Mouse (Mus musculus) neural tube, embryonic 12.5 days (tissue): ENCODE data around the gene Rph3al. TPM values are rescaled to one million over a fixed set of nuclear protein-coding genes. Genes with fewer than 3 reads are reported as not detected.

Experiments used
- ATAC-seq: fragments of 200-750 bp; cut with Nextera tagmentation; 2 replicates; pipeline ENCODE4 v1.8.0; 2017; ENCODE audit warnings: low read depth, mild to moderate bottlenecking, moderate TSS enrichment, moderate library complexity; ENCODE audit not compliant: low FRiP score
- H3K27ac ChIP-seq: fragments of 300-500 bp; sonication (generic); 2 replicates; pipeline ENCODE4 v1.5.1; 2016
- H3K27me3 ChIP-seq: fragments of 300-500 bp; sonication (generic); replicated peaks from 2 replicates; pipeline ENCODE4 v1.6.1; 2016; ENCODE audit warnings: mild to moderate bottlenecking
- H3K36me3 ChIP-seq: fragments of 300-500 bp; sonication (generic); 2 replicates; pipeline ENCODE4 v1.6.1; 2016; ENCODE audit warnings: mild to moderate bottlenecking
- H3K4me1 ChIP-seq: fragments of 300-500 bp; sonication (generic); 2 replicates; pipeline ENCODE4 v1.6.1; 2016
- H3K4me2 ChIP-seq: fragments of 300-500 bp; sonication (generic); replicated peaks from 2 replicates; pipeline ENCODE4 v1.6.1; 2016; ENCODE audit warnings: mild to moderate bottlenecking
- H3K4me3 ChIP-seq: fragments of 300-500 bp; sonication (generic); 2 replicates; pipeline ENCODE4 v1.5.1; 2016
- H3K9ac ChIP-seq: fragments of 300-500 bp; sonication (generic); 2 replicates; pipeline ENCODE4 v1.6.1; 2016; ENCODE audit warnings: mild to moderate bottlenecking
- H3K9me3 ChIP-seq: fragments of 300-500 bp; sonication (generic); 2 replicates; pipeline ENCODE4 v1.6.1; 2016; ENCODE audit warnings: mild to moderate bottlenecking
- WGBS: fragments of 180-500 bp; shearing (Covaris S2); methylation state at CpG from one replicate; pipeline ENCODE4 v1.1.7; 2016; 5-methylcytosine and 5-hydroxymethylcytosine counted together
- polyA plus RNA-seq: library from polyadenylated mRNA; unstranded; fragments of >200 nt; fragmentation: Nextera tagmentation; extraction: Ambion mirVana; gene quantifications from 2 replicates; pipeline ENCODE4 v1.2.1, GENCODE M21; 2016

Rph3al gene
- polyA plus RNA-seq, 1 experiment from 2014 or later, result 1.1 TPM

GRCm38 (mm10) chr11:75947223-75947622 is 9.0 kb upstream of the Rph3al start:
- Histone ChIP-seq H3K27ac (no peak overlapping the region), H3K4me1 (peaks cover 19% of the 10 kb centered on the region), H3K27me3 (no peaks in the 10 kb centered on the region), H3K4me3 (no peak overlapping the region), H3K36me3 (no peaks in the 10 kb centered on the region), H3K9ac (no peak overlapping the region), H3K4me2 (no peak overlapping the region), H3K9me3 (no peaks in the 10 kb centered on the region)
- ATAC-seq, result no peak
- WGBS, result 34% methylated on average over 5 of the region's 5 CpGs

DNA sequence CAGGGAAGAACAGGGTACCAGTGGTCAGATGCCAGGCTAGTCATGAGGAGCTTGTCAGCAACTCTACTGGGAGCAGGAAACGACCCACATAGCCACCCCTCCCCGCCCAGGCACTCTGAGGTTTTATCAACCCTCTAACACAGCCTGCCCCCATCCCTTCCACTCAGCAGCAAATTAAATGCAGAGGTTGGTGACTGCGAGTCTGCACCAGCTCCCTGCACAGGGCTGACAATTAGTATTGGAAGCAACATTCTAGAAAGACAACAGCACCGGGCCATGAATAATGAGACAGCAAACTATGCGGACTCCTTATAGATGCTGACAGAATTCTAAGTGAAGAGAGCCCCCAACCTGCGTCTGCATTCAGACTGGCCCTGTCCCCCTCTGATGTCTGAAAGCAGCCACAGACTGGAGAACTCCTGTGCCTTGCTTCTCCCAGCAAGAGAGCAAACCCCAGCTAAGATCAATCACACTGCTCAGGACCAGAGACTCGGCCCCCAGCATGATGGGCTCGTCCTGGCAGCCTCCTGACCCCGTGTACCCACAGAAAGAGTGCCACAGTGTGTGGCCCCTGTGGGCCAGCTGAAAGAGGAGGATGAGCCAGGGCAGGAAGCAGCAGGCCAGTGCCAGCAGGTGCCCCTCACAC is 7.7 kb upstream of the Rph3al start:
- H3K27me3 ChIP-seq, result no peaks in the 10 kb centered on the region
- H3K4me1 ChIP-seq, result peaks cover 19% of the 10 kb centered on the region
- H3K9me3 ChIP-seq, result no peaks in the 10 kb centered on the region
- 0 out of 2 replicates have a peak overlapping the region, but pooled peaks have one; percentile 17 for H3K9ac ChIP-seq
- 11% methylated on average over 9 of the region's 9 CpGs for WGBS
- no peak for ATAC-seq
- H3K4me2 ChIP-seq, result no peak overlapping the region
- H3K36me3 ChIP-seq, result no peaks in the 10 kb centered on the region
- no peak overlapping the region for H3K27ac ChIP-seq
- no peak overlapping the region for H3K4me3 ChIP-seq

DNA sequence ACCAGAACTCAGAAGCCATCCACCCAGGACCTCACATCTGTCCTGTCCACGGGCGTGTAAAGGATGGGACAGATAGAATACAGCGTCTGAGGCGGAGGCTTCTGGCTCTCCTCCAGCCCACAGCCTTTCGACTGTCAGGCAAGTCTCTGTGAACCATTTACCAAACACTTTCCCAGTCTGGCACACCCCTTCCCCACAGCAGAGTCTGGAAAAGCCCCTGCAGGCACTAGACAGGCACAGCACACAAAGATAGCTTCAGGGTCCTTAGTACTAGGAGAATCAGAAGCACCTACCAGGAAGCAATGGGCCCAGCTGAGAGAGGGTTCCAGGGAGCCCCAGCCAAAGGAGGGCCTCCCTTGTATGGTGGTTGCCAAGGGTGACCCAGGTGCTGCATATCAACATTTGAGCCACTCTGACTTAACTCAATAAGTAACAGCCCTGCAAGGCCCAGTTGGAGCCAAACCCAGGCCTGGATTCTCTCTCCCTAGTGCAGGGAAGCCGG is 808 bp downstream of the Rph3al start:
- ATAC-seq, result no peak
- no peaks in the 10 kb centered on the region for H3K9me3 ChIP-seq
- WGBS, result 49% methylated on average over 6 of the region's 6 CpGs
- no peaks in the 10 kb centered on the region for H3K27me3 ChIP-seq
- 0 out of 2 replicates have a peak overlapping the region, but pooled peaks have one; percentile 33 for H3K9ac ChIP-seq
- H3K4me3 ChIP-seq, result no peak overlapping the region
- no peaks in the 10 kb centered on the region for H3K36me3 ChIP-seq
- H3K27ac ChIP-seq, result no peak overlapping the region
- H3K4me2 ChIP-seq, result no peak overlapping the region
- H3K4me1 ChIP-seq, result peaks cover 17% of the 10 kb centered on the region

DNA sequence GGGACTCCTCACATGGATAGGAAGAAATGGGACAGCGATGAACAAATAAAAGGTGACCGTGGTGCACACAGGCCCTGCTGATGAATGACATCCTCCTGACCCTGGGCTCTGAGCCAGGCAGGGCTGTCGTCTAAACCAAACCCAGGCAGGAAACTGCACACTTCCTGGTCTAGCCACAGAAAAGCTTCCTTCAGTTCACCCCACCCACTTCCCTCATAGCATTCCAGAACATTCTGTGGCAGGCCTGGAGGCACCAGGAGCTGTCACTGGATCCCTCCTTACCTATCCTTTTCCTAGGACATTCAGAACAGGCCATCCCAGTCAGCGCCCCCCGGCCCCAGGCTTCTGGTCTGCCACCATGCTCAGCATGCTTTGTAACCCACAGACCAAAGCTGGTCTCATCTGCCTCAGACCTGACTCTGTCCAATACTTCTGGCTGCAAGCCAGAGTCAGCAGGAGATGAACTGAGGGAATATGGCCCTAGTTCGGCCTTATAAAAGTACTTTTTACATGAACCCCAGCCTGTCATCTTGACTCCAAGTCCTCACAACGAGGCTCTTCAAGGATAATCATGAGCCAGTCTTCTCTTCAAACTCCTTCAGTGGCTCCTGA is 2.3 kb downstream of the Rph3al start:
- Histone ChIP-seq H3K9me3 (no peaks in the 10 kb centered on the region), H3K4me1 (peaks cover 17% of the 10 kb centered on the region), H3K27ac (no peak overlapping the region), H3K36me3 (no peaks in the 10 kb centered on the region), H3K9ac (no peak overlapping the region), H3K27me3 (no peaks in the 10 kb centered on the region), H3K4me2 (no peak overlapping the region), H3K4me3 (no peak overlapping the region)
- no peak for ATAC-seq
- WGBS, result 67% methylated on average over 7 of the region's 7 CpGs

DNA sequence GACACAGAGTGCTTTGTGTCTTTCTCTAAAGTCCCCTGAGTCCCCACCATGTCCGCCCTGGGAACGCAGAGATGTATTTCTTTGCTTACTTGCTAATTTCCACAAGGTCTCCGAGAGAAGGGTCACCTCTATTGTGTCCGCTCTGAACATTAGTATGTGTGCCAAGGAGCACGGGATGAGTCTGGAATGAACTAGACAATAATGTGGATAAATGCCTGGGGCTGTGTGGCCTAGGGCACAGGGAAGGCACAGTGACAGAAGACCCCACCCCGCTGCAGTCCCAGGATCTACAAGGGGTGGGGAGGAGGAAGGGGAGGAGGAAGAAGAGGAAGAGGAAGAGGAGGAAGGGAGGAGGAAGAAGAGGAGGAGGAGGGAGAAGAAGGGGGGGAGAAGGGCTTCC is 3.8 kb downstream of the Rph3al start:
- peaks cover 17% of the 10 kb centered on the region for H3K4me1 ChIP-seq
- no peak overlapping the region for H3K4me2 ChIP-seq
- H3K4me3 ChIP-seq, result no peak overlapping the region
- no peaks in the 10 kb centered on the region for H3K9me3 ChIP-seq
- no peak overlapping the region for H3K27ac ChIP-seq
- WGBS, result 59% methylated on average over 6 of the region's 6 CpGs
- H3K9ac ChIP-seq, result no peak overlapping the region
- no peak for ATAC-seq
- H3K36me3 ChIP-seq, result no peaks in the 10 kb centered on the region
- no peaks in the 10 kb centered on the region for H3K27me3 ChIP-seq

DNA sequence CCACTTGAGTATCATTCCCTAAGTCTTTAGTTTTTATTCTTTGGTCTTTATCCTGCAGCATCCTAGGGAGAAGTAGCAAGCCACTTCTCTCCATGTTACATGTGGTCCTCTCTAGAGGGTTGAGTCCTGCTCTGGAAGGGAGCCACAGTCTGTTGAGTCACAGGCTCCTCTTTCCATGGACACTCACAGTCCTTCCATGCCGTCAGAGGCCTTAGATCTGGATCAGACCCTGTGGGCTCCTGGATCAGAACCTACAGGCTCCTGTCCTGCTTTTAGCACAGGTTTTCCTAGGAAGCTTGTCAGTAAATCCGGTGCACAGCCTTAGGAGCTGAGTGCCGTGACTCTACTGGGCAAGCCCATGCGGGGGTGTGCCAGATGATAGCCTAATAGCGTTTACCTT is 4.9 kb downstream of the Rph3al start:
- Histone ChIP-seq H3K4me2 (no peak overlapping the region), H3K4me1 (peaks cover 17% of the 10 kb centered on the region), H3K27me3 (no peaks in the 10 kb centered on the region), H3K9ac (no peak overlapping the region), H3K27ac (no peak overlapping the region), H3K9me3 (no peaks in the 10 kb centered on the region), H3K4me3 (no peak overlapping the region), H3K36me3 (no peaks in the 10 kb centered on the region)
- WGBS, result 88% methylated on average over 5 of the region's 5 CpGs
- no peak for ATAC-seq

- Histone ChIP-seq H3K4me3 (no peak overlapping the region), H3K9me3 (no peaks in the 10 kb centered on the region), H3K27ac (no peak overlapping the region), H3K4me1 (peaks cover 17% of the 10 kb centered on the region), H3K9ac (no peak overlapping the region), H3K4me2 (no peak overlapping the region), H3K27me3 (no peaks in the 10 kb centered on the region), H3K36me3 (no peaks in the 10 kb centered on the region)
- 53% methylated on average over 11 of the region's 11 CpGs for WGBS
- no peak for ATAC-seq
Measured at GRCm38 (mm10) chr11:75930911-75931678, 7.1 kb downstream of the Rph3al start.

- Histone ChIP-seq H3K4me2 (no peak overlapping the region), H3K4me3 (no peak overlapping the region), H3K4me1 (peaks cover 14% of the 10 kb centered on the region), H3K9me3 (no peaks in the 10 kb centered on the region), H3K27ac (no peak overlapping the region), H3K27me3 (no peaks in the 10 kb centered on the region), H3K9ac (no peak overlapping the region), H3K36me3 (no peaks in the 10 kb centered on the region)
- WGBS, result 80% methylated on average over 9 of the region's 9 CpGs
- no peak for ATAC-seq
Measured at GRCm38 (mm10) chr11:75930208-75930607, 8.0 kb downstream of the Rph3al start.

GRCm38 (mm10) chr11:75927881-75928280 is 10.3 kb downstream of the Rph3al start:
- H3K27me3 ChIP-seq, result no peaks in the 10 kb centered on the region
- no peaks in the 10 kb centered on the region for H3K9me3 ChIP-seq
- no peak overlapping the region for H3K27ac ChIP-seq
- no peak overlapping the region for H3K4me3 ChIP-seq
- no peak overlapping the region for H3K4me2 ChIP-seq
- no peak for ATAC-seq
- no peaks in the 10 kb centered on the region for H3K36me3 ChIP-seq
- peaks cover 10% of the 10 kb centered on the region; the same call in 1 of the 2 replicates for H3K4me1 ChIP-seq
- 85% methylated on average over 2 of the region's 2 CpGs for WGBS
- H3K9ac ChIP-seq, result no peak overlapping the region

DNA sequence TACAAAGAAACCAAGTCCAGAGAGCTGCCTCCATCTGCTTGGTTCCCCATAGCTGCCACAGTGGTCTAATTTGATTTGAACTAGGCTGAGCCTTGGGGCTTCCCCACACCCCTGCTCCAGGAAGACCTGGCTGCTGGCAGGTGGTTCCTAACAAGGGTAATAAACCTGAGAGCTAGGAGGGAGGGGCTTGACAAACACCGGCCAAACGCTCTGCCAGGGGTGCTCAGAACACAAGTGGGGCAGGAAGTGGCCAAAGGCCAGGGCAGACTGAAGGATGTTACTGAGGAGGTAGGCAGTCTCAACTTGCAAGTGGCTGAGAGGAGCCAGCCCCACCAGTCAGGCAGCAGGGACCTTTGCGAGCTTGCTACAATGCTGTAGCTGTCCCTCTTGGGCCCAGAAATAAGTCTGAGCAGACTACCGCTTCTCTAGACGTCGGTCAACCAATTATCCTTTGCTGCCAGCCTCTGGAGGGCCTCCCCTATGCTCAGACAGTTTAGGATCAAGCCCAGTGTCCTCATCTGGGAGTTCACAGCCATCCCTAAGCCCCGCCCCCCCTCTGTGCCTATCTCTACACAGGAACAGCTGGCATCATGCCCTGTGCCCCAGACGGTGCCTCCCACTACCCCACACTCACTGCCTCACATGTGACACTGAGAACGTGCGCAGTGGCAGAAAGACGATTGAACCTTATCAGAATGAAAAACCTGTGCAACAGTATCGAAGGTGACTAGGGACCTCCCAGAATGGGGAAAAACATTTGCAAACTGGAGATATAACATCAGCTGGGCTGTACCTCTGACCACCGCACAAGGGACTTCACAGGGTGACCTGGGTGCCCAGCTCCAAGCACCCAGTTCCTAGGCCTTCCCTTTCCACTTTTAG is 11.6 kb downstream of the Rph3al start:
- no peak for ATAC-seq
- Histone ChIP-seq H3K9ac (no peak overlapping the region), H3K4me1 (peaks cover 10% of the 10 kb centered on the region; the same call in 1 of the 2 replicates), H3K27ac (no peak overlapping the region), H3K9me3 (no peaks in the 10 kb centered on the region), H3K4me3 (no peak overlapping the region), H3K4me2 (no peak overlapping the region), H3K36me3 (no peaks in the 10 kb centered on the region), H3K27me3 (no peaks in the 10 kb centered on the region)
- WGBS, result 62% methylated on average over 13 of the region's 13 CpGs

GRCm38 (mm10) chr11:75925801-75926200 is 12.4 kb downstream of the Rph3al start:
- Histone ChIP-seq H3K27ac (no peak overlapping the region), H3K4me2 (no peak overlapping the region), H3K36me3 (no peaks in the 10 kb centered on the region), H3K9me3 (no peaks in the 10 kb centered on the region), H3K4me3 (no peak overlapping the region), H3K27me3 (no peaks in the 10 kb centered on the region), H3K4me1 (peaks cover 13% of the 10 kb centered on the region; the same call in 1 of the 2 replicates), H3K9ac (no peak overlapping the region)
- WGBS, result 63% methylated on average over 7 of the region's 7 CpGs
- ATAC-seq, result no peak
